Mouse (Mus musculus) c-Kit-negative CD71-positive TER-119-positive erythroid progenitor cells, embryonic 14.5 days (primary cell): Measurements from ENCODE around the gene Cdc7.

Experiments
- DNase-seq: peaks from one replicate; pipeline ENCODE4 v3.0.0-alpha.2; 2013; ENCODE audit warnings: low read depth, low spot score

Gene Cdc7

GRCm38 (mm10) chr5:106991300-106991929 lies 27.3 kb downstream of the Cdc7 start:
- no peak for DNase-seq

- no peak for DNase-seq
Measured at GRCm38 (mm10) chr5:106994716-106995115, 30.6 kb downstream of the Cdc7 start.

GRCm38 (mm10) chr5:106995886-106996538 lies 31.9 kb downstream of the Cdc7 start:
- DNase-seq = no peak

- no peak for DNase-seq
Measured at GRCm38 (mm10) chr5:106996539-106997244, 32.6 kb downstream of the Cdc7 start.

GRCm38 (mm10) chr5:107001396-107002090 lies 37.4 kb downstream of the Cdc7 start:
- no peak for DNase-seq

GRCm38 (mm10) chr5:107002091-107002416 lies 37.9 kb downstream of the Cdc7 start:
- no peak for DNase-seq

- no peak for DNase-seq
Measured at GRCm38 (mm10) chr5:107009721-107010120, 45.6 kb downstream of the Cdc7 start.

GRCm38 (mm10) chr5:107010300-107010699 lies 46.2 kb downstream of the Cdc7 start:
- DNase-seq = no peak

GRCm38 (mm10) chr5:107011316-107012029 lies 47.4 kb downstream of the Cdc7 start:
- DNase-seq = no peak

GRCm38 (mm10) chr5:107012030-107012715 lies 48.1 kb downstream of the Cdc7 start:
- DNase-seq = no peak

- DNase-seq = no peak
Measured at GRCm38 (mm10) chr5:107013393-107013792, 49.3 kb downstream of the Cdc7 start.

- DNase-seq = no peak
Measured at GRCm38 (mm10) chr5:107014146-107014545, 50.0 kb downstream of the Cdc7 start.

GRCm38 (mm10) chr5:107015046-107015421 lies 50.9 kb downstream of the Cdc7 start:
- DNase-seq = no peak

- no peak for DNase-seq
Measured at GRCm38 (mm10) chr5:107015422-107016081, 51.4 kb downstream of the Cdc7 start.

GRCm38 (mm10) chr5:107016538-107016937 lies 52.4 kb downstream of the Cdc7 start:
- DNase-seq = no peak

- peak; percentile 4 for DNase-seq
Measured at GRCm38 (mm10) chr5:107017544-107017943, 53.4 kb downstream of the Cdc7 start.

- no peak for DNase-seq
Measured at GRCm38 (mm10) chr5:107019057-107019456, 54.9 kb downstream of the Cdc7 start.

GRCm38 (mm10) chr5:107019904-107020303 lies 55.8 kb downstream of the Cdc7 start:
- no peak for DNase-seq

- no peak for DNase-seq
Measured at GRCm38 (mm10) chr5:107020366-107020765, 56.2 kb downstream of the Cdc7 start.

- DNase-seq = no peak
Measured at GRCm38 (mm10) chr5:107021291-107022063, 57.4 kb downstream of the Cdc7 start.
